Mouse (Mus musculus): Measurements from ENCODE around the gene Sf3a1.

Gene Sf3a1

DNA sequence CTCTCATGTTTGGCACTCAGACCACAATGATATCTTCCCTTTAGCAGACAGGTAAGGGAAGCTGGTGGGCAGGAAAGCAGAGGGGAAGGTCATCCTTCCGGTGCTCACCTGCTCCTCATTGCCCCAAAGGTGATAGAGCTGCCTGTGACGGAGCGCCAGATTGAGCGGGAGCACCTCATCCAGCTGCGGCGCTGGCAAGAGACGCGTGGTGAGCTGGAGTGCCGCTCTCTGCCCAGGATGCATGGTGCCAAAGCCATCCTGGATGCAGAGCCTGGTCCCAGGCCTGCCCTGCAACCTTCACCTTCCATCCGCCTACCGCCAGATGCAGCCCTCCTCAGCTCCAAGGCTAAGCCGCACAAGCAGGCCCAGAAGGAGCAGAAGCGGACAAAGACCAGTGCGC is 54.4 kb downstream of the Sf3a1 start:
- no peak for DNase-seq (ENCODE audit: low read depth, low spot score)

DNA sequence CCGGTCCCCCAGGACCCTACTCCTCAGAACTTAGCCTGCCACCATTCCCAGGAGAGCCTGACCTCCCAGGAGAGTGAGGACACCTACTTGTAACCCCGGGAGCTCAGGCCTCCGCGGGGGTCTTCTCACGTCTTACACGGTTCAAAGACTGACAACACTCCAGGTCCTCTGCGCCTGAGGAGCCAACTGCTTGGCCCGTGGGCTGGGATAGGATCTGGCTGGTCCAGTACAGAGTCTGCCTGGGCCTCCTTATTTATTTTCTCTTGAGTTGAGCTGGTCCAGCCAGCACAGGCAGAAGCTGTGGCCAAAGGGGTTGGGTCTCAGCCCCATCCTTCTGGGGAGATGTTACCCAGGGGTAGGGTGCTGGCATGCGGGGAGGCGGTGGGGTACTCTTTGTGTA is 54.9 kb downstream of the Sf3a1 start:
- DNase-seq (ENCODE audit: low read depth, low spot score), result no peak

DNA sequence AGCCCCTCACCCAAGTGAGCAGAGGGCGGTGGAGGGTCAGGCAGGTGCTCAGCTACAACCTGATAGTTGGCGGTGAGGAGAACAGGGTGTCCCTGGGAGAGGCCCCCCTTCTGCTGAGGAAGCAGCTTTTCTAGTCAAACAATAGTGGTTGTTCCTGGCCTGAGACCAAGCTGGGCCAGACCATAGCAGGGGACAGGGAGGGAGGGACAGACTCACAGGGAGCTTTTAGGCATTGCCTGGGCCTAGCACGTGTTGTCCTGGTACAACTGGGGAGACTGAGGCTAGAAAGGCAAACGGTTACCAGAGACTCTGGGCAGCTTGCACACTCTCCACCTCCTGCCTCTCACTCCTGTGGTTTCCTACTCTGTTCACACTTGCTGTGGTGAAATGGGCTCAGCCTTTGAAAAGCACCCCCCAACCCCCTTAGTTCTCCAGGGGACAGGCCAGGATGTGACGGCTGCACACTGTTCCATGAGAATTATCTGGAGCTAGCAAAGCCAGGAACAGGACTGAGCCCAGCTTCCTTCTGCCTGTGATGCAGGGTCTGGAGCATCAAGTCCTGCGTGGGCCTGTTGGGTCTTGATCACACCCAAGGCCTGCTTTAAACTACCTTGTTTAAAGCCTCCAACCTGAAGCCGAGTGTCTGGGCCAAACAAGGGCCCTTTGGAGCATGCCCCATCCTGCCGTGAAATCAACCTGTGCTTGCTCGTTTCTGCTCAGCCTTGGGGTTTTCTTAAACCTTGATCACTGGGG is 56.3 kb downstream of the Sf3a1 start:
- no peak for DNase-seq (ENCODE audit: low read depth, low spot score)

DNA sequence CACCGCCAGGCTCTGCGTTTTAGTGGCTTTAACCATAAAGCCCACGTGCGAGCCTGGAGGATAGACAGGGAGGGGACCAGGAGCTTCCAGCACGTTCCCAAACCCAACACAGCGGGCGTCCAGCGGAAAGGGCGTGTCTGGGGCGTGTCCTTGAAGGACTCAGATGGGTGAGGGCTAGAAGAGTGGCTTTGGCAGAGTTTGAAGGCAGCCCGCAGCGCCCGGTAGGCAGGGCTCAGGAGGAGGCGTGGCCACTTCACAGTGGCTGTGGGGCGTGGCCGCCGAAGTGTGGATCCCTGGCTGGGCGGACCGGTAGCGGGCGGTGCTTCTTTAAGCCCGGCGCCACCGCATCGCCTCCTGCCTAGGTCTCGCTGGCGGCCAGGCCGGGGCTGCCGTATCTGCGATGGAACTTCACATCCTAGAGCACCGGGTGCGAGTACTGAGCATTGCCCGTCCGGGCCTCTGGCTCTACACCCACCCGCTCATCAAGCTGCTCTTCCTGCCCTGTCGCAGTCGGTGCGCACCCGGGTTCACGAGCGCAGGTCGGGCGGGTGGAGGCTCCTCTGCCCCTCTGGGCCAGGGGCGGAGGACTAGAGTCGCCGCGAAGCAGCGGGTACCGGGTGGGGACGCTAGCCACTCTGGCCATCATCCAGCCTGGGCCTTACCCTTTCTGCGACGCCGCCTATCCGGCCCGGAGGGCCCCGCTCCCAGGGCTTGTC is 57.9 kb downstream of the Sf3a1 start, which contains the start of gene Castor1:
Gene Castor1 (plus strand): TSS at position 312 of the 716 bp plus-strand sequence.
- DNase-seq (ENCODE audit: low read depth, low spot score), result no peak

DNA sequence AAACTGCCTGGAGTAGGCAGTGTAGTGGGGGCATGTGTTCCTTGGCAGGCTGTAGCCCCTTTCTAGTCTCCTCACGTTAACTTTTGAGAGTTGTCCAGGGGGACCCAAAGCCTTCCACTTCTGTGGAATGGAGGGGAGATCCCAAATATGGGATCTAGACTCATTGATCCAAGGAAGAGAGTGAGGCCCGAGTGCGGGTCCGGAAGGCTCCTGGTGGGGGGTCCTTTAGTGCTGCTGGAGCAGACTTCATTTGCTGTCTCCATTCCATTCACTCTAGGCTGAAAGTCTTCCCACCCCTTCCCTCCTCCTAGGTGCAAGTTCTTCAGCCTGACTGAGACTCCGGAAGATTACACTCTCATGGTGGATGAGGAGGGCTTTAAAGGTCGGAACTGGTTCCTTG is 58.5 kb downstream of the Sf3a1 start:
- DNase-seq (ENCODE audit: low read depth, low spot score), result no peak

DNA sequence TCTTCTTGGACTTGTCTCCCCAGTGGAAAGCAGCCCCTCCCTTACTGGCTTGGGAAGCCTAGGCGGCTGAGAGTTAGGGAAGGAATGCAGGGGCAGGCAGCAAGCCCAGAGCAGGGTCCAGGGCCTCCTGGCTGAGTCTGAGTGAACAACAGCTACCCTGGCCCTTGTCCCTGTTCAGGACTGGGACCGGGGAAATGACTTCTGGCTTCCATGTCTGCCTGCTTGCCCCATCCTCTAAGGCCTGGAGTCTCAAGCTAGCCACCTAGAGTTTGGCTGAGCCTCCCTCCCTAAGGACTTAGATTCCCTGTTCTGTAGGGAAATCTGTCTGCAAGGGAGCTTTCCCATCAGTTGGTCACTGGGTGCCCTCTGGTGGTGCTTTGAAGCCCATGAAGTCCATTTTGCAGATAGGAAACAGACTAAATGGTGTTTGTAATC is 59.2 kb downstream of the Sf3a1 start:
- DNase-seq (ENCODE audit: low read depth, low spot score), result no peak

DNA sequence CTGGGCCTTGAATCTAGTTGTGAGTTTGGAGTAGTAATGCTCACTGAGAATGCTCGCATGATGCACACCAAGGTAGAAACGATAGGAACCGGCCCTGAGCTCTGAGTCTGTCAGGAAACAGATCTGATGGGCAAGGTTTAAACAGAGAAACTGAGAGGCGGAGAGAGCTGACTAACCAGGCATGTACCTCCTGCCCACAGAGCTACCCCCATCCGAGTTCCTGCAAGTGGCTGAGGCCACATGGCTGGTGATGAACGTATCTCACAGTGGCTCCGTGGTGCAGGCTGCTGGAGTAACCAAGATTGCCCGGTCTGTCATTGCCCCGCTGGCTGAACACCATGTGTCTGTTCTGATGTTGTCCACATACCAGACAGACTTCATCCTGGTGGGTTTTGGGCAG is 59.8 kb downstream of the Sf3a1 start:
- no peak for DNase-seq (ENCODE audit: low read depth, low spot score)

DNA sequence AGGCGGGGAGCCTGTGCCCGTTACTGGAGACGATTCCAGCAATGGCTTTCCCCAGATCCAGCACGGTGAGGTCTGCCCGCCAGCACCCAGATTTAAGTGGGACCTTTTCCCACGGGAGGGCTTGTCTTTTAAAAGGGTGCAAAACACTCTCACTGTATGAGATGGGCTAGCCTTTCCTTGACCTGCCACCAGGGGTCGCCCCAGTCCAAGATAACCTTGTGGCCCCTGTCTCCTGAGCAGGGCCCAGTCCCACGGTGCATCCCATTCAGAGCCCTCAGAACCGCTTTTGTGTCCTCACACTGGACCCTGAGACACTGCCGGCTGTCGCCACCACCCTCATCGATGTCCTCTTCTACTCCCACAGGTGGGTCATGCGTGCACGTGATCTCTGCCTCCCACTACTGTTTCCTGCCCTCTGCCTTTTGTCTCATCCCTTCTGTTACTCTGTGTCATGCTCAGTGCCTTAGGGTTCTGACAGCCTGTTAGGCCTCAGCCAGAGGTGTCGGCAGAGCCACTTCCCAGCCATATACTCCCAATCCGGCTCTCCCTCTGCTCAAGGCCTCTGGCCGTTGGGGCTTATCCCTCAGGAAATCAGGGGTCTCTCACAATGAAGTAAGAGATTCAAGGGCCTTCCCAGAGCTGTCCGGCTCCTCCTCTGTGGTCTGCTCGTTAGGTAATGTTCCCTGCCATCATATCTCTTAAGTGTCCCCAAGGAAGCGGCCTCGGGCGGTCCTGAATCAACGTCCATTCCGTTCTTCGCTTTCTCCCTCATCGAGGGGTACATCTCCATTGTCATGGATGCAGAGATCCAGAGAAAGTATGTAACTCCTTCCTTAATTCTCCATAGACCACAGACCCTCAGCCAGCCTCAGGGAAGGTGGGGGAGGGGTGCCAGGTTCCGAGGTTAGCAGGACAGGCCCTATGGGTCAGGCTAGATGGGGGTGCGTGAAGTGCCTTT is 60.6 kb downstream of the Sf3a1 start:
- DNase-seq (ENCODE audit: low read depth, low spot score), result no peak

DNA sequence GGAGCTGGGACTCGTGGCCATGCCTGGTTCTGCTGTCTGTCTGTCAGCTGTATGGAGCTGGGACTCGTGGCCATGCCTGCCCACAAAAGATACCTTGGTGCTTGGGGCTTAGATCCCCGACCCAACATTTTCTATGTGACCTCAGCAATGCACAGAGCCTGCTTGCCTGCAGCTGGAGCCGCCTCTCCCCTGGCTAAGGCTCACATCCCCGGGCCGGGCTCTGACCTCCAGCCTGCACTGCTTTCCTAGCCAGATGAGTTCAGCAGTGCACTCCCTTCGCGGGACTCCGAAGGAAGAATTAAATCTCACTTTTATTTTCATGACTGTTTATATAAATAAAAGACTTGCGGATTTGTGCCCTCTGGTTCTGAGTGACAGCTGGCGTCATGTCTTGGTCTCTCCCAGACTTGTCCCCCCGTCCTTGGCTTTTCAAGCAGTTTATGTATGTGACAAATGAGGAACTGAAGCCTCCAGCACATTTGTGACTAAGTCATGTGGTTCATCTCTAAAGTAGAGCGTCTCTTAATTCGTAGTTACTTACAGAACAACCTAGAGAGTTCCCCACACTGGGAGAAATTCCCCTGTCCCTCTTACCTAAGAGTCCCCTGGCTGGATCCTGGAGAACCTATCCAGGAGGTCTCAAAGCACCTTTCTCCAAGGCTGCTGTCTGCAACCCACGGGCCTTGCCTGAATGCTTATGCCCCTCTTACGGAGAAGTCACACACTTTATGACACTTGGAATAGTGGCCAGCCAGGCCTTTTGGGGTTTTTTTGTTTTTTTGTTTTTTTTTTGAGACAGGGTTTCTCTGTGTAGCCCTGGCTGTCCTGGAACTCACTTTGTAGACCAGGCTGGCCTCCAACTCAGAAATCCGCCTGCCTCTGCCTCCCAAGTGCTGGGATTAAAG is 62.1 kb downstream of the Sf3a1 start:
- DNase-seq (ENCODE audit: low read depth, low spot score), result no peak

DNA sequence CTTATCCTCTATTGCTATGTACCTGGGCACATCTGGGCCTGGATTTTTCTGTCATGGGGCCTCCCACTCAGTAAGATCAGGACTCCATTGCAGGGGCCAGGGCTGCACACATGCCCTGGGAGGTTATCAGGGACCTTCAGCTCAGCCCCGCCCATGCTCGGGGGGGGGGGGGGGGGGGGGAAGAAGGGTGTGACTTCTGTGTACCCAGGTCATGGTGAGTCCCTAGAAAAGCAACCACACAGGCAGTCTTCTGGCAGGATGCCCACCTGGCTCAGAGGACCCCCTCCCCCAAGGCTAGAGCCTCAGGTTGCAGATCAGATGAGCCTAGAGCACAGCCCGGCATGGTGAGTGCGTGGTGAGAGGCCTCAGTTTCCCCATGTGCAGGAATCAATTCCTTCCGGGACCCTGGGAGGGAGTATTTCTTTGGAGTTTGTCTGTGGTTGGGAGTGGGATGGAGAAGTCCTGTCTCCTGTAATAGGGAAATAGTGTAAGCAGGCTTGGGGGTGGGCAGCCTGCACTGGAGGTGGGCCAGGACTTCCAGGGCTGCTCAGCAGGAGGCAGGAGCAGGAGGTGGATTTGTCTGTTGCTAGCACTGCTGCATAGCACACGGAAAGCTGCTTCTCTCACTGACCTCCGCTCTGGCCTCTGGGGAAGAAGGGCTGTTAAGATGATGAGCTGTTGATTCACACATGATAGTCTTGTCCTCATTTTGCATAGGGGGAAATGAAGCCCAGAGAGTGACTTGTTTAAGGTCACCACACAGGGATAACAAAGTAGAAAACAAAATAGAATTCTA is 63.4 kb downstream of the Sf3a1 start:
- DNase-seq (ENCODE audit: low read depth, low spot score), result no peak

DNA sequence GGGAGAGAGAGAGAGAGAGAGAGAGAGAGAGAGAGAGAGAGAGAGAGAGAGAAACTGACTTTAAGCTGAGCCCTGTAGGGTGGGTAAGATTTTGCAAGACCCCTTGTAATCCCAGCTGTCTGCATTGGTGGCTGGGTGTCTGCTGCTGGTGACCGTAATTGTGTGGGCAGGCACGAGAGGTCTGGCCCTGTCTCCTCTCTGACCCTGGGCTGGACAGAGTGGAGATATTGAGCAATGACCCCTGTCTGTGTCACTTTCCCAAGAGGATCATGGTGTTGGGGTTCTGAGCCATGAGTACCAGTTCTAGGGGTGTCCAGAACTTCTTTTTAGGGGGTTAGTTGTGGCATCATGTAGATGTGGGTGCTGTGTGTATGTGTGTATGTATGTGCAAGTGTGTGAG is 64.1 kb downstream of the Sf3a1 start:
- DNase-seq (ENCODE audit: low read depth, low spot score), result no peak

DNA sequence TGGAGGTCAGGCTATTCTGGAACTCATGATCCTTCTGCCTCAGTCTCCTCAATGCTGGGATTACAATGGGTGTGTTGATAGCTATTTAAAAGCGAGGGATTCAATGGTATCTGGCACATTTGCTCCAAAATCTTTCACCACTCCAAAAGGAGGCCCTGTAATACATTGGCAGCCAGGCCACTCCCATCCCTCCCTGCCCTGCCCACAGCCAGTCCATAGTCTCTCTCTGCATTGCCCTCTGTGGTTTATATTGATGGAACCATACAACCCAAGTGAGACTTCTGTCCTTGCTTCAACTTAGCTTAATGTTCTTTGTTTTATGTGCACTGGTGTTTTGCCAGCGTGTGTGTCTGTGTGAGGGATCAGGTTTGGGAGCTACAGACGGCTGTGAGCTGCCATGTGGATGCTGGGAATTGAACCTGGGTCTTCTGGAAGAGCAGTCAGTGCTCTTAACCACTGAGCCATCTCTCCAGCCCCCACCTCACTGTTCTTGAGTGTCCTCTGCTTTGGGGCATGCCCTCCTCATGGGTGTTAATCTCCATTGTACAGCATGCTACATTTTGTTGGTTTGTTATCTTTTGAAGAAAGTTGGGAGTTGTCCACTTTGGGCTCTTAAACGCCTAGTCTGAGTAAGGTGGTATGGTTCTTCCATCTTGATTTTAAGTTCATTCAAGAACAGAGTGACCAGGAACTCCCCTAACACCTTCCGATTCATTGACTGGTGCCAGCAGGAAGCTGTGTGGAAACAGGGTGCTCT is 66.6 kb downstream of the Sf3a1 start:
- no peak for DNase-seq (ENCODE audit: low read depth, low spot score)

DNA sequence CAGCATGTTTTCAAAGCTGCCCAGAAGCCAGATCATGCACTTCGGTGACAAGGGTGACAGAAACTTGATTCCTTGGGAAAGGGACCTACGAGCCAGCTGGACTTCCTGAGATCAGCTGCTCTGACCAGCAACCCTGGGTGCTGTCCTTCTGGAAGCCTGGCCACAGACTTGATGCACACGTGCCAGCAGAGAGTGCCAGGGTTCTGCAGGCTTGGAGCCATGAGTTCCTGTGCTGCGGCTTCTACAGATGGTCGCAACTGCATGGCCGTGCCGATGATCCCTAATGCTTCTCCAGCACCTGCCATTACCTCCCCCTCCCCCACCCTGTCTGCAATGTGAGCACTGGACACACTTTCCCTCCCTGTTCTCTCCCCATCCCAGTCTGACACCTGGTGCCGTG is 68.3 kb downstream of the Sf3a1 start:
- no peak for DNase-seq (ENCODE audit: low read depth, low spot score)

DNA sequence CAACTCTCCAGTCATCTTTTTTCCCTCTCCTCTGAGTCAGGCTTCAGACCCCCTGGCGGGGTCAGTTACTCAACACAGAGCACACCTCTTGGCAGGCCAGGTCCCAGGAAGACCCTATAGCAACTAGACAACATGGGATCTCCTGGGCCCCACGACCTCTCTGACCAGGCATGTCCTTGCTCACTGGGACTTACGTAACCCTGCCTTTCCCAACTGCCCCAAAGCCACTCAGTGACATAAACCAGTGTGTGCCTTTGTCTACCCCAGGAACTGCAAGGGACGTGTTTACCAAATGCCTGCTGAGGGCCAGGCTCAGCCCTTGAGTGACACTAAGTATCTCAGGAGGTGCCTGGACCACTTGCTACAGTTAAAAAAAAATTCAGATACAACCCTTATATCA is 69.7 kb downstream of the Sf3a1 start:
- DNase-seq (ENCODE audit: low read depth, low spot score), result no peak

DNA sequence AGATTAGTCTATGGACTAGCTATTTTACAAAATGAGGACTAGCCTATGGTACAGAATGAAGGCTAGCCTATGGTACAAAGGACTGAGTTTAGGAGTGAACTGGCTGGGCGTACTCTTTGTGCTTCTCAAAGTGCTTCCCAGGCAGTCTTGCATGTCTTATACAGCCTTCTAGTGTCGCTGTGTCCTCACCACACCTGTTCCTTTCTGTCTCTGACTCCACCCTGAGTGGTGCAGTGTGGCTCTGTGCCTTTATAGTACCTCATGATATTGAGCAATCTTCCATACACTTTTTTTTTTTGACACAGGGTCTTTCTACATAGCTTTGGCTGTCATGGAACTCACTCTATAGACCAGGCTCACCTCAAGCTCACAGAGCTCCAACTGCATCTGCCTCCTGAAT is 71.3 kb downstream of the Sf3a1 start:
- DNase-seq (ENCODE audit: low read depth, low spot score), result no peak
